Mouse (Mus musculus) intestine, embryonic 15.5 days (tissue): ENCODE measurements around the gene Ergic2. TPM values are rescaled to one million over a fixed set of nuclear protein-coding genes. Genes with fewer than 3 reads are reported as not detected.

Experiments used
- ATAC-seq: fragments of 200-750 bp; cut with Nextera tagmentation; 2 replicates; pipeline ENCODE4 v1.8.0; 2017; ENCODE audit warnings: moderate TSS enrichment, moderate library complexity
- H3K27ac ChIP-seq: fragments of 300-500 bp; sonication (generic); 2 replicates; pipeline ENCODE4 v1.5.1; 2015; ENCODE audit warnings: mild to moderate bottlenecking, inconsistent platforms
- H3K27me3 ChIP-seq: fragments of 300-500 bp; sonication (generic); replicated peaks from 2 replicates; pipeline ENCODE4 v1.6.1; 2015; ENCODE audit warnings: inconsistent platforms
- H3K36me3 ChIP-seq: fragments of 300-500 bp; sonication (generic); 2 replicates; pipeline ENCODE4 v1.6.1; 2015; ENCODE audit warnings: inconsistent platforms
- H3K4me1 ChIP-seq: fragments of 300-500 bp; sonication (generic); replicated peaks from 2 replicates; pipeline ENCODE4 v1.6.1; 2015; ENCODE audit warnings: inconsistent platforms
- H3K4me2 ChIP-seq: fragments of 300-500 bp; sonication (generic); replicated peaks from 2 replicates; pipeline ENCODE4 v1.6.1; 2015; ENCODE audit warnings: mild to moderate bottlenecking, inconsistent platforms
- H3K4me3 ChIP-seq: fragments of 300-500 bp; sonication (generic); replicated peaks from 2 replicates; pipeline ENCODE4 v1.5.1; 2015; ENCODE audit warnings: inconsistent platforms
- H3K9ac ChIP-seq: fragments of 300-500 bp; sonication (generic); 2 replicates; pipeline ENCODE4 v1.6.1; 2015; ENCODE audit warnings: inconsistent platforms
- H3K9me3 ChIP-seq: fragments of 300-500 bp; sonication (generic); 2 replicates; pipeline ENCODE4 v1.6.1; 2016; ENCODE audit warnings: inconsistent platforms
- WGBS: fragments of 180-500 bp; shearing (Covaris S2); methylation state at CpG from one replicate; pipeline ENCODE4 v1.1.7; 2015; 5-methylcytosine and 5-hydroxymethylcytosine counted together
- polyA plus RNA-seq: library from polyadenylated mRNA; unstranded; fragments of >200 nt; fragmentation: Nextera tagmentation; extraction: Ambion mirVana; gene quantifications from 2 replicates; pipeline ENCODE4 v1.2.1, GENCODE M21; 2015

Gene Ergic2
- polyA plus RNA-seq, 1 experiment from 2014 or later = 215 TPM

DNA sequence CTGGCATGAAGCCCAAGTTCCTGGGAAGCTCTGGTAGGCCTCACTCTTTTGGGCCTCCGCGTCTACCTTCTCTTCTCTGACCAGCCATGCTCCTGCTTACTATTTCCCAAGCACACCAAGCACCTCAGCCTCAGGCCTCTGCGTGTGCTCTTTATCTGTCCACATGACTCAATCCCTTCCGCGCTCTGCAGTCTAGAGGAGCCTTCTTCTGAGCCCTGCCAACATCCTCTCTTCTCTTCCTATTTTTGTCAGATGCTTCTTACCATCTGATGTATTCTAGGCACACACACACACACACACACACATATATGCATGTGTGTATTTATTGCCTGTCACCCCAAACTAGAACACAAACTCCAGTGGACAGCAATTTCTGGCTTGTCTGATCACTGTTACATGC is 29.5 kb upstream of the Ergic2 start:
- Histone ChIP-seq H3K27ac (no peak overlapping the region), H3K9ac (no peak overlapping the region), H3K4me3 (no peak overlapping the region), H3K4me1 (no peaks in the 10 kb centered on the region), H3K36me3 (no peaks in the 10 kb centered on the region), H3K4me2 (no peak overlapping the region), H3K27me3 (no peaks in the 10 kb centered on the region), H3K9me3 (no peaks in the 10 kb centered on the region)
- 92% methylated on average over 5 of the region's 5 CpGs for WGBS
- no peak for ATAC-seq

DNA sequence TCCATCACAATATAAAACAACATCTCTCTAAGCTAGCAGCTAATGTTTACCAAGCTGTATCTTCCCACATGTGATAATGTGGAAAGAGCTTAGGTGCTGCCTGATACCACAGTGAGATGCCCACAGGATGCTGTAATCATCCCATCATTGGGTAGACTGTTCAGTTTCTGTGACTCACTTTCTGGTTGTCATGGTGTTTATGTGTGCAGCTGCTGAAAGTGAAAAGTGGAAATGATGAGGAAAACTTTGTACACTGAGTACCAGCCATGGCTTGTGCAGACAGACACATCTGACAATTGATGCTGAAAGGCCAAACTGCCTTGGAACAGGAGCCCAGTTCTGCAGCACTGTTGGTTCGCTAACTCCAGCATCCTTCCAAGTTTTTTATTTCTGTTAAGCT is 27.1 kb upstream of the Ergic2 start:
- H3K4me3 ChIP-seq = no peak overlapping the region
- no peak for ATAC-seq
- no peaks in the 10 kb centered on the region for H3K27me3 ChIP-seq
- no peaks in the 10 kb centered on the region for H3K9me3 ChIP-seq
- H3K4me1 ChIP-seq = no peaks in the 10 kb centered on the region
- H3K4me2 ChIP-seq = no peak overlapping the region
- no peaks in the 10 kb centered on the region for H3K36me3 ChIP-seq
- no peak overlapping the region for H3K9ac ChIP-seq
- WGBS = 92% methylated on average over 1 of the region's 1 CpGs
- H3K27ac ChIP-seq = no peak overlapping the region

DNA sequence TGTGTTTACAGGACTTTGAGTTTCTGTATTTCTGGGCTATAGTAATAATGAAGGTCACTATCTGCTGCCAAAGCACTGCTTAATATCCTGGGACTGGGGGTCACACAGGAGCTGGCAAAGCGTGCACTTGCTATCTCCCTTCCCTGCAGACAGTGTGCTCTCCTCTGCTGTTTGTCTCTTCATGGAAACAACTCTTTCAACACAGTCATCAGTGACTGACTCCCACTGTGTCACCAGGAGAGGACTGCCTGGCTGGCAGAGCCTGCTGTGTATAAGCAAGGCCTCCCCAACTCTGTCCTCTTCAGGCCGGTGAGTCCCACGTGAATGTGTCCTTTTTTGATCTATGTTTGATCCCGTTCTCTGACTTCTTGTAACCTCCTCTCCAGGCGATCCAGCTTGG is 25.3 kb upstream of the Ergic2 start:
- Histone ChIP-seq H3K9ac (no peak overlapping the region), H3K9me3 (no peaks in the 10 kb centered on the region), H3K4me3 (no peak overlapping the region), H3K27ac (no peak overlapping the region), H3K4me2 (no peak overlapping the region), H3K36me3 (no peaks in the 10 kb centered on the region), H3K4me1 (no peaks in the 10 kb centered on the region), H3K27me3 (no peaks in the 10 kb centered on the region)
- WGBS = 74% methylated on average over 5 of the region's 5 CpGs
- no peak for ATAC-seq

DNA sequence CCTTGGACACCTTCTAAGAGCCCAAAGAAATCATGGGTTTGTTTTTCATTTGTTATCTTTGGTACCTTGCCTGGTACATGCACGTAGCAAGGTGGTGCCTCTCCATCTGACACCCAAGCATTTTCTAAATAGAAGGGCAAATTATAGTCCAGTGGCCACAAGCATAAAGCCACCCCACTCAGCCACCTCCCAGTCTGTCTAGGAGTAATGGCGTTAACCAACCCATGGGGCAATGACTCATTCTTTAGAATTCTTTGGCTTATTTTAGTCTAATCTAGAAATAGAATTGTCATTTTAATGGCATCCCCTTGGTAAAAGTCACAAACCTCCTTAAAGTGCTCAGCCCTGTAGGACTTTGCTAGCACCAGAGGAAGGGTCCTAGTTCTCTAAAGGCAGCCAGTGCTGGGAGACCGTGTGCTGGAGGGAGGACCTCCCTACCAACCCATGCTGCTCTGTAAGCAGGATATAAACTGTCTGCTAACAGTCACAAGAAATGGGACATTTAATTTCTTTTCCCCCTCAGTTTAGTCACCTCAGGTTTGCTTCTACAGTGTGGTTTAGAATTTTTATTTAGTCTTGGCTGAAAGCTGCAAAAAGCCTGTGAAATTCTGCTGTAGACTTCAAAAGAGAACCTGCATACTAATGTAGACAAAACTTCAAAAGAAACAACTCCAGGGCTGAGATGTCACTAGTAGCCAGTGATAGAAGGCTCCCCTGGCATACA is 22.1 kb upstream of the Ergic2 start:
- H3K27ac ChIP-seq = no peak overlapping the region
- WGBS = 69% methylated on average over 3 of the region's 3 CpGs

DNA sequence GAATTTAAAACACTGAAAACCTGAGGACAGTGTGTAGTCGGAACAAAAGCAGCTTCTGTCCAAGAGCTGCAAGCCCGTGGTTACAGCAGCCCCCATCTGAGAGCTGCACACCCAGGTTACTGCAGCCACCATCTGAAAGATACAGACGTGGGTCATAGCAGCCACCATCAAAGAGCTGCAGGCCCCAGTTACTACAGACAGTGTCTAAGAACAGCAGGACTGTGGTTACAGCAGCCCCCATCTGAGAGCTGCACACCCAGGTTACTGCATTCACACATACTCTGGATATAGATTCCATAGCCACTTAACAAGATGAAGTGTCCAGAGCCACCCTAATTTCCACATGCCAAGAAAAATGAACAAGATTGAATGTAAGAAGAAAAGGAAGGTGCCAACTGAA is 15.4 kb upstream of the Ergic2 start:
- no peaks in the 10 kb centered on the region for H3K27me3 ChIP-seq
- WGBS = 67% methylated on average over 3 of the region's 3 CpGs
- H3K4me2 ChIP-seq = no peak overlapping the region
- H3K27ac ChIP-seq = no peak overlapping the region
- no peak overlapping the region for H3K4me3 ChIP-seq
- ATAC-seq = no peak
- no peaks in the 10 kb centered on the region for H3K9me3 ChIP-seq
- H3K9ac ChIP-seq = no peak overlapping the region
- H3K36me3 ChIP-seq = no peaks in the 10 kb centered on the region
- no peaks in the 10 kb centered on the region for H3K4me1 ChIP-seq

More for the DNA sequence above, 22.1 kb upstream of the Ergic2 start:
- Histone ChIP-seq H3K27me3 (no peaks in the 10 kb centered on the region), H3K4me1 (no peaks in the 10 kb centered on the region), H3K9me3 (no peaks in the 10 kb centered on the region), H3K4me2 (no peak overlapping the region), H3K9ac (no peak overlapping the region), H3K36me3 (no peaks in the 10 kb centered on the region), H3K4me3 (no peak overlapping the region)
- no peak for ATAC-seq

DNA sequence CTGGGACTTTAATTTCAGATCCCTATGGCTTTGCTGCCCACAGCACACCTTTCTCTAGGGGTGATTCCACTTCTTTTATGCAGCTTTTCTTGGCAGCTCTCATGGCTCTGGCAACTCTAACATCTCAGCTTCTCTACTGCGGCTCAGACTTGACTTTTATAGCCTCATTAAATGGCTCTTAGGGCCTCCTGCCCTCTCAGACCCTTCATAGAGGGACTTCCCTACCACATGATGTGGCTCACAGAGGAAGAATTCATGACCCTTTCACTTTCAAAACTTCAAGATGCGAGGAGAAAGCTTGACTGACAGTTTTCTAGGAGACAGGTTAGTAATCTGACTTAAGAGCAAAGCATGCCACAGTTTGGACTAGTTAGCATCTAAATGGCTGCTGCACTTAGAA is 10.5 kb upstream of the Ergic2 start:
- Histone ChIP-seq H3K9ac (no peak overlapping the region), H3K9me3 (no peaks in the 10 kb centered on the region), H3K27ac (no peak overlapping the region), H3K4me1 (no peaks in the 10 kb centered on the region), H3K4me2 (no peak overlapping the region), H3K4me3 (no peak overlapping the region), H3K27me3 (no peaks in the 10 kb centered on the region), H3K36me3 (no peaks in the 10 kb centered on the region)
- ATAC-seq = no peak
- 58% methylated on average over 2 of the region's 2 CpGs for WGBS

DNA sequence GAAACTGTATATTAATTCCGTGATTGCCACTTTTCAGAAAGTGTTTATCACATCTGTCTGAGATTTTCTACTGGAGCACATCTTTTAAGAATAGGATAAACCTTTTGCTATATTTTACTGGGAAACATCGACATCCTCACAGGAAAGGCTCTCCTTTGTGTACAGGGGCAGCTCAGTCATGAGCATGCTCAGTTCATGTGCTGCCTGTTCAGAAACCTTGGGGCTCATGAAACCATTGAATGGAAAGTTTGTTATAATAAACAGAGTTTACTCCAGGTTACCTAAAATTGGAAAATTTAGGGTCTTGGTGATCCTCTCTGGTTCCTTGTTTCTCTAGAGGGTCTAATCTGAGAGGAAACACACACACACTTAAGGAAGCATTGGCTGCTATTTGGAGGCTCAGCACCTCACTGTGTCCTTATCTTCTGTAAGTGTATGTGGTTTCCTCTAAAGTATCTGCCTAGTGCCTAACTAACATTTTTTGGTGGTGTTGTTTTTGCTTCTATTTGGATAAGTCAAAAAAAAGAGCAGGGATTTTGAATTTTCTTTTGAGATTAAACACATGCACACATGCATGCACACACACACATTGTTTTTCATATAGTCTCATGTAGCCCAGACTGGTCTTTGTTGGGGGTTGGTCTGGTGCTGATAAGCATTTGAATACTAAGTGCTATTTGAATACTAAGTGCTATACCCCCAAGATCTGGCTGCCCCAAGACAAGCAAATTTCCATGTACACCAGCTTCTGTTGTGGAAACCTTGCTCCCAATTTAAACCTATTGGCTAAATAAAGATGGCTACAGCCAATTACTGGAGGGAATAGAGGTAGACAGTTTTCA is 6.3 kb upstream of the Ergic2 start:
- no peak for ATAC-seq
- Histone ChIP-seq H3K4me1 (no peaks in the 10 kb centered on the region), H3K27me3 (no peaks in the 10 kb centered on the region), H3K36me3 (no peaks in the 10 kb centered on the region), H3K9me3 (no peaks in the 10 kb centered on the region), H3K27ac (no peak overlapping the region), H3K4me2 (no peak overlapping the region), H3K4me3 (no peak overlapping the region), H3K9ac (no peak overlapping the region)
- WGBS = 80% methylated on average over 2 of the region's 2 CpGs

DNA sequence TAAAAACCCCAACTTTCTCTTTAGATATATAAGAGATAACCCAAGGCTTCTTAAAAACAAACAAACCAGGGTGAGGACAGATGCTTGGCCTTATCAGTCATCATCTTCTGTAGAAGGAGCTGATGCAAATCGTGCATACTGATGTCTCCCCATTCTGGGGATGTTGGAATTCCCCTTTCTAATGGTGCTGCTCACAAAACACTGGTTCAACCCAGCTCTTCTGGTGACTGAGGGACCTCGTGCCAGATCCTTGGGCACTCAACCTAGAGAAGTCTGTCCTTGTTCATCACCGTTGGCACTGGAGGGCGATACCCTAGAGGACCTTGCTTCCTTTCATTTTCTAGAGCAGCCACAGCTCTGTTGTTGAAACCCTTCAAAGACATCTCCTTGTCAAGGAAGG is 4.6 kb upstream of the Ergic2 start:
- no peak overlapping the region for H3K4me2 ChIP-seq
- H3K9me3 ChIP-seq = no peaks in the 10 kb centered on the region
- ATAC-seq = no peak
- H3K9ac ChIP-seq = no peak overlapping the region
- H3K4me1 ChIP-seq = no peaks in the 10 kb centered on the region
- H3K27me3 ChIP-seq = no peaks in the 10 kb centered on the region
- no peaks in the 10 kb centered on the region for H3K36me3 ChIP-seq
- 86% methylated on average over 4 of the region's 4 CpGs for WGBS
- no peak overlapping the region for H3K4me3 ChIP-seq
- no peak overlapping the region for H3K27ac ChIP-seq

DNA sequence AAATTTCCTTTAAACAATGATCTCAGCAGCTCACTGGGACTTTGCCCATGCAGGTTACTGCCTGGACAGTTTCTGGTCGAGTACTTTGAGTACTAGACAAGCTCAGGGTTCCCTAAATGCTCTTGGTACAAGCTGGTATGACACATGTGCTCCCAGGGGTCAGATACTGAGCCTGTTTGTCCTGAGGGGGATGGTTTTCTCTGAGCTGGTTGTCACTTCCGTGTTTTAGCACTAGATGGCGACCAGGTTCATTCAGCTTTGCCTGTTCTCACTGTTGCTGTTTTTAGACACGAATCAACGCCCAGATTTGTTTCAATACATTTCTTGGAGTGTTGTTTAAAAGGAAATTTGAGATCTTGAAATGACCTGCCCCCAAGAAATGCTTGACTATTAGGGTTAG is 2.6 kb upstream of the Ergic2 start:
- Histone ChIP-seq H3K27ac (no peak overlapping the region), H3K4me3 (no peak overlapping the region), H3K9ac (no peak overlapping the region), H3K4me1 (no peaks in the 10 kb centered on the region), H3K27me3 (no peaks in the 10 kb centered on the region), H3K36me3 (no peaks in the 10 kb centered on the region), H3K4me2 (no peak overlapping the region), H3K9me3 (no peaks in the 10 kb centered on the region)
- WGBS = 4% methylated on average over 5 of the region's 5 CpGs
- ATAC-seq = no peak

DNA sequence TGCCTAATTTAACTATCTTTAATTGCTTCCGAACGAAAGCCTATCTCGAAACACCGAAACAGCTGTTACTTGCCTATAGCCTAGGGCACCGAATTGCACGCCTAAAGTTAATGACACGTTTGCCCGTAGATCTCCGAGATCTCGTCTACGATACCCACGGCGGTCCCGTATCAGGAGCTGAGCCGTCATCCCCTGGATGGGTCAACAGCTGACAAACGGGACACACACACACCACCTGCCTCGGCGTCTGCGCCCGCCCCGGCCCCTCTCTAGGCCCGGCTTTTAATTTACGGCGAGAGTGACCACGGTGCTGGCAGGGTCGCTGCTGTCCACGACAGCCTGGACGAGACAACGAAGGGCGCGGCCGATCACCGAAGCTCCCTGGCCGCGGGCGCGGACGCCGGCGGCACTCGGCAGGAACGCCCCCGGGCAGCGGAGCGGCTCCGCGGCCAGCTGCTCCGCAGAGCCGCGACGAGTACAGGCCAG is 740 bp downstream of the Ergic2 start:
- peak overlapping the region; percentile 76 for H3K4me3 ChIP-seq
- peak overlapping the region; percentile 89 for H3K9ac ChIP-seq
- under 1% methylated on average over 51 of the region's 51 CpGs for WGBS
- peak overlapping the region; percentile 75 for H3K27ac ChIP-seq
- no peaks in the 10 kb centered on the region for H3K9me3 ChIP-seq
- H3K4me1 ChIP-seq = no peaks in the 10 kb centered on the region
- no peaks in the 10 kb centered on the region for H3K36me3 ChIP-seq
- ATAC-seq = no peak; the same call in 1 of the 2 replicates
- no peaks in the 10 kb centered on the region for H3K27me3 ChIP-seq
- peak overlapping the region; percentile 62 for H3K4me2 ChIP-seq

DNA sequence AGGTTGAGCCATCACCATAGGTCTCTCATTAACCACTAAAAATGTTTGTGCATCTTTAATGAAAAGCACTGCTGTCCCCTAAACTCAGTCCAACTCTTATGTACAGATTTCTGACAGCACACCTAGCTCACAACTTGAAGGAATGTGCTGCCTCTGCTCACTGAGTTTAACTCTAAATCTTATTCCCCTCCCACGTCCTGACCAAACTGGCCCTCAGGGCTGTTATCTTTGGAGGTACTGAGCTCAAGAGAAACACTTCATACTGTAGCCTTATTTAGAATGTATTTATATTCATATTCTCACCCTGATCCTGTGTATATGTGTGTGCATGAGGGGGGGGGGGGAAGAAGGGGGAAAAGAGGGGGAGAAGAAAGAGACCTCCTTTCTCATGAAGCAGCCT is 4.7 kb downstream of the Ergic2 start:
- H3K9me3 ChIP-seq = no peaks in the 10 kb centered on the region
- H3K4me3 ChIP-seq = no peak overlapping the region
- H3K9ac ChIP-seq = no peak overlapping the region
- ATAC-seq = no peak
- no peaks in the 10 kb centered on the region for H3K27me3 ChIP-seq
- H3K27ac ChIP-seq = no peak overlapping the region
- peaks cover 4% of the 10 kb centered on the region for H3K36me3 ChIP-seq
- WGBS = 54% methylated on average over 1 of the region's 1 CpGs
- no peaks in the 10 kb centered on the region for H3K4me1 ChIP-seq
- no peak overlapping the region for H3K4me2 ChIP-seq

DNA sequence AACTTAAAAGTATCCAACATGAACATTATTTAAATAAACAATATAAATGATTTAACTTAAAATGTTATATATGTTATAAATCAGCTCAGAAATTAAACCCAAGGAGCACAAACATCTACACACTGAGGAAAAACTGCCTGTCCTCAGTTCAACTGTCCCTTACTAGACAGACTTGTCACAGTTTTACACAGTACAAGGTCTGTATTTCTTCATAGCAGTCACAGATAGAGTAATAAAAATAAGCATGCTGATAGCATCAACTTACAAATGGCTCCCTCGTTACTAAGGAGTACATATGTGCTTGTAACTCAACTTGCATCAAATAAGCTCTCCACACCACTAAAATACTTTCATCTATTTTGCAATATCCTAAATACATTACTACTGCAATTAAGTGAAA is 7.0 kb downstream of the Ergic2 start:
- H3K36me3 ChIP-seq = peaks cover 8% of the 10 kb centered on the region
- no peaks in the 10 kb centered on the region for H3K9me3 ChIP-seq
- no peak for ATAC-seq
- WGBS = 72% methylated on average over 1 of the region's 1 CpGs
- no peaks in the 10 kb centered on the region for H3K27me3 ChIP-seq
- H3K9ac ChIP-seq = no peak overlapping the region
- H3K4me3 ChIP-seq = no peak overlapping the region
- H3K4me2 ChIP-seq = no peak overlapping the region
- H3K4me1 ChIP-seq = no peaks in the 10 kb centered on the region
- H3K27ac ChIP-seq = no peak overlapping the region

DNA sequence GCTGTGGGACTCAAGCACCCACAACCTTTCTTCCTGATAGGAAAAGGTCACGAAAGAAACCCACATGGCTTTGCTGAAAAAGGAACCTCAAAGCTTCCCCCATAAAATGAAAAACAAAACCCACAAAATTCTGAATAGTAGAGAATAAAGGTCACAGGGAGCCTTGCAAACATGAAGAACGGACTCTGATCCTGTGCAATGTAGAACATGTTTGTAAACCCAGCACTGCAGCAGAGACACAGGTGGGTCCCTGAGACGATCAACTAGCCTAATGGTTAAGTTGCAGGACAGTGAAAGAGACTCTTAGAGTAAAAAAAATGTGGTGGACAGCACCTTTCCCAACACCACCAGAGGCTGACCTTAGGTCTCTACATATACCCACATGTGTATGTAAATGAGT is 12.4 kb downstream of the Ergic2 start:
- Histone ChIP-seq H3K9ac (no peak overlapping the region), H3K9me3 (no peaks in the 10 kb centered on the region), H3K27ac (no peak overlapping the region), H3K27me3 (no peaks in the 10 kb centered on the region), H3K4me1 (no peaks in the 10 kb centered on the region), H3K4me2 (no peak overlapping the region), H3K4me3 (no peak overlapping the region), H3K36me3 (peaks cover 8% of the 10 kb centered on the region)
- 82% methylated on average over 3 of the region's 3 CpGs for WGBS
- ATAC-seq = peak; percentile 61
